8 mouse cellular contexts compared by ENCODE assay signal in genomic region chr19:40894071-40894506, GRCm38 (mm10). TPM values are rescaled to one million over a fixed set of nuclear protein-coding genes. Genes with fewer than 3 reads are reported as not detected.
DNase-seq lines count a peak whose midpoint lies in the region; ATAC-seq and TF ChIP-seq lines count a peak whose summit lies in the region.

No protein-coding gene starts in this region.

- H3K9me3 ChIP-seq in heart, embryonic 15.5 days (replicated peaks) = no peaks in the 10 kb centered on the region
- no peaks in the 10 kb centered on the region for H3K9me3 ChIP-seq in MEL (replicated peaks; ENCODE audit: insufficient read depth, low read length)
- no peaks in the 10 kb centered on the region for H3K9me3 ChIP-seq in hindbrain, embryonic 11.5 days (ENCODE audit: control insufficient read depth, low read length)
- H3K9me3 ChIP-seq in midbrain, embryonic 12.5 days = no peaks in the 10 kb centered on the region

- intact Hi-C loops in heart, postnatal 14 days (cut with DNase I) = loop anchor here (1.0 to 2.0 kb wide), 2 partner anchors 21 to 61 kb away; no protein-coding TSS in a partner anchor

- no peaks in the 10 kb centered on the region for H3K4me1 ChIP-seq in heart, embryonic 15.5 days (replicated peaks)
- no peaks in the 10 kb centered on the region; a peak in 1 of 4 replicates for H3K4me1 ChIP-seq in MEL (ENCODE audit: control insufficient read depth in 1 of 2, insufficient read depth in 2 of 2, low read length in 2 of 2)
- no peaks in the 10 kb centered on the region for H3K4me1 ChIP-seq in hindbrain, embryonic 11.5 days (replicated peaks; ENCODE audit: control insufficient read depth, insufficient read depth, low read length)
- H3K4me1 ChIP-seq in midbrain, embryonic 12.5 days = peaks cover 4% of the 10 kb centered on the region; the same call in 1 of the 2 replicates

- H3K4me3 ChIP-seq in heart, embryonic 15.5 days = peak overlapping the region; percentile 84
- peak overlapping the region; percentile 72 to 76 for H3K4me3 ChIP-seq in MEL (ENCODE audit: control insufficient read depth in 1 of 2, insufficient read depth in 1 of 2, low read depth in 2 of 2, low read length in 2 of 2)
- peak overlapping the region; percentile 80 for H3K4me3 ChIP-seq in hindbrain, embryonic 11.5 days (ENCODE audit: low read depth, low read length)
- H3K4me3 ChIP-seq in midbrain, embryonic 12.5 days = peak overlapping the region; percentile 78

- H3K79me2 ChIP-seq in MEL (ENCODE audit: control insufficient read depth, insufficient read depth, low read length, poor library complexity) = no peaks in the 10 kb centered on the region; the same call in 1 of the 2 replicates

- TF ChIP-seq POLR2A in MEL (IDR thresholded peaks at IDR 0.05; ENCODE audit: control insufficient read depth in 1 of 2, insufficient read depth in 1 of 2, low read depth in 1 of 2, low read length in 2 of 2, poor library complexity in 1 of 2) = no peak

- no peak for DNase-seq in heart, postnatal 14 days
- no peak for DNase-seq in MEL (ENCODE audit: low read depth, low spot score)
- DNase-seq in hindbrain, embryonic 11.5 days (ENCODE audit: low spot score) = no peak
- no peak for DNase-seq in MN1 (ENCODE audit: low spot score)
- no peak for DNase-seq in cerebellum, postnatal 10 days
- DNase-seq in thymus, postnatal 4 days = no peak

- peak overlapping the region; percentile 86 for H3K27ac ChIP-seq in heart, embryonic 15.5 days
- peak overlapping the region; percentile 34 for H3K27ac ChIP-seq in MEL (ENCODE audit: control insufficient read depth, low read depth, low read length)
- H3K27ac ChIP-seq in hindbrain, embryonic 11.5 days (ENCODE audit: low read depth, low read length) = peak overlapping the region; percentile 91
- H3K27ac ChIP-seq in midbrain, embryonic 12.5 days (replicated peaks) = peak overlapping the region; percentile 91

- peak overlapping the region; percentile 82 for H3K4me2 ChIP-seq in heart, embryonic 15.5 days
- H3K4me2 ChIP-seq in hindbrain, embryonic 11.5 days (replicated peaks; ENCODE audit: low read depth, low read length) = peak overlapping the region; percentile 61
- H3K4me2 ChIP-seq in midbrain, embryonic 12.5 days (replicated peaks) = peak overlapping the region; percentile 58

- no peak for TF ChIP-seq EP300 in MEL (IDR thresholded peaks at IDR 0.05; ENCODE audit: low read depth in 1 of 2, low read length in 2 of 2)

- TF ChIP-seq RAD21 in MEL (IDR thresholded peaks at IDR 0.05; ENCODE audit: low read depth, low read length) = no peak

- 49% methylated on average over 21 of the region's 21 CpGs for WGBS in heart, embryonic 15.5 days
- 37% methylated on average over 21 of the region's 21 CpGs for WGBS in hindbrain, embryonic 11.5 days
- 46% methylated on average over 21 of the region's 21 CpGs for WGBS in midbrain, embryonic 12.5 days

- peak overlapping the region; percentile 70; the same call in 1 of the 2 replicates for H3K9ac ChIP-seq in heart, embryonic 15.5 days
- peak overlapping the region; percentile 68 for H3K9ac ChIP-seq in MEL (ENCODE audit: control insufficient read depth, low read depth, low read length, poor library complexity, severe bottlenecking)
- peak overlapping the region; percentile 82 for H3K9ac ChIP-seq in hindbrain, embryonic 11.5 days (ENCODE audit: low read depth, low read length)
- H3K9ac ChIP-seq in midbrain, embryonic 12.5 days (replicated peaks) = peak overlapping the region; percentile 73

- TF ChIP-seq CTCF in MEL (IDR thresholded peaks at IDR 0.05 in 2 of 3, conservative IDR thresholded peaks at IDR 0.05 in 1 of 3; ENCODE audit: control insufficient read depth in 1 of 3, insufficient read depth in 1 of 3, low read depth in 2 of 3, low read length in 3 of 3, poor library complexity in 1 of 3, severe bottlenecking in 1 of 3) = no peak

- H3K36me3 ChIP-seq in heart, embryonic 15.5 days = no peaks in the 10 kb centered on the region; the same call in 1 of the 2 replicates
- no peaks in the 10 kb centered on the region; a peak in 1 of 4 replicates for H3K36me3 ChIP-seq in MEL (ENCODE audit: control insufficient read depth in 1 of 2, insufficient read depth in 2 of 2, low read length in 2 of 2)
- no peaks in the 10 kb centered on the region for H3K36me3 ChIP-seq in hindbrain, embryonic 11.5 days (ENCODE audit: control insufficient read depth, insufficient read depth, low read length)
- H3K36me3 ChIP-seq in midbrain, embryonic 12.5 days = no peaks in the 10 kb centered on the region

- peak; percentile 22; the same call in 1 of the 2 replicates for ATAC-seq in heart, embryonic 15.5 days (replicated peaks; ENCODE audit: insufficient number of reproducible peaks, insufficient read depth, low FRiP score, low read depth)
- ATAC-seq in hindbrain, embryonic 11.5 days (ENCODE audit: low FRiP score) = no peak
- no peak; the same call in 1 of the 2 replicates for ATAC-seq in midbrain, embryonic 12.5 days (ENCODE audit: low FRiP score, low read depth)

- peaks cover 33% of the 10 kb centered on the region for H3K27me3 ChIP-seq in heart, embryonic 15.5 days
- H3K27me3 ChIP-seq in MEL (ENCODE audit: control insufficient read depth in 1 of 2, insufficient read depth in 2 of 2, low read length in 2 of 2) = peaks cover 0 to 5% of the 10 kb centered on the region in 2 experiments; a peak in 2 of 4 replicates
- H3K27me3 ChIP-seq in hindbrain, embryonic 11.5 days (ENCODE audit: control insufficient read depth, insufficient read depth, low read length) = peaks cover 8% of the 10 kb centered on the region; the same call in 1 of the 2 replicates
- H3K27me3 ChIP-seq in midbrain, embryonic 12.5 days = peaks cover 26% of the 10 kb centered on the region

TF ChIP-seq in MEL, 35 proteins besides CTCF, POLR2A, EP300 and RAD21:
- 0 out of 2 replicates have a peak, but pooled peaks have one; percentile 11 for TF ChIP-seq SIN3A (IDR thresholded peaks at IDR 0.05; ENCODE audit: low read length)
- TF ChIP-seq TCF12 (IDR thresholded peaks at IDR 0.05; ENCODE audit: low read depth, low read length) = no peak
- TF ChIP-seq MYB (IDR thresholded peaks at IDR 0.05; ENCODE audit: low read depth, low read length) = no peak
- no peak for TF ChIP-seq ZKSCAN1 (IDR thresholded peaks at IDR 0.05; ENCODE audit: low read depth, low read length)
- TF ChIP-seq MEF2A (IDR thresholded peaks at IDR 0.05; ENCODE audit: extremely low read depth, insufficient replicate concordance, low read depth, low read length, poor library complexity, severe bottlenecking) = no peak

RNA-seq across cellular contexts. Expression of gene Zfp518a, which starts 0.4 kb away (rescaled TPM):
- polyA plus RNA-seq in heart, embryonic 15.5 days (2015; fragmentation: Nextera tagmentation; extraction: Ambion mirVana) = 5.0 and 5.9 TPM in 2 replicates
- total RNA-seq in heart, postnatal 14 days (2021) = 1 to 10 TPM; 7.2 to 8.6 TPM
- total RNA-seq in MEL (2012; rRNA removed) = 2.5 and 3.1 TPM in 2 replicates
- 10 to 100 TPM in 1 of 2 experiments, 1 to 10 TPM in 1; 3.1 to 22.0 TPM for polyA plus RNA-seq in MEL (2012; ENCODE audit: insufficient read depth in 1 of 2, insufficient read length in 2 of 2, low read depth in 1 of 2, low replicate concordance in 2 of 2, missing spikeins in 1 of 2)
- 14.6 and 15.4 TPM in 2 replicates for polyA plus RNA-seq in hindbrain, embryonic 11.5 days (2014; fragmentation: Nextera tagmentation; extraction: Ambion mirVana)
- 13.6 and 13.9 TPM in 2 replicates for polyA plus RNA-seq in midbrain, embryonic 12.5 days (2016; fragmentation: Nextera tagmentation; extraction: Ambion mirVana)

Comparison
In these comparisons a context has a peak if more than half of its experiments do, and no peak if none do; other contexts are left out.
1. H3K27ac ChIP-seq: peak in every context shown above with its lines; median percentile 91 in hindbrain, embryonic 11.5 days; 91 in midbrain, embryonic 12.5 days; 86 in heart, embryonic 15.5 days; 34 in MEL.